ENCODE assay signal across 8 mouse cellular contexts in genomic region chr17:24648731-24649377, GRCm38 (mm10). TPM values are rescaled to one million over a fixed set of nuclear protein-coding genes. Genes with fewer than 3 reads are reported as not detected.
A peak's percentile ranks its signal among the peaks of the same experiment; 100 is the strongest.
DNase-seq lines count a peak whose midpoint lies in the region; ATAC-seq and TF ChIP-seq lines count a peak whose summit lies in the region.

No protein-coding gene starts in this region.

- H3K4me1 ChIP-seq in testis, adult 2 months (ENCODE audit: control insufficient read depth, insufficient read depth, low read length) = peaks cover 17% of the 10 kb centered on the region
- H3K4me1 ChIP-seq in liver, embryonic 12.5 days = peaks cover 42% of the 10 kb centered on the region

- TF ChIP-seq CTCF in testis, adult 2 months (IDR thresholded peaks at IDR 0.05; ENCODE audit: control insufficient read depth, insufficient read depth, insufficient replicate concordance, low read depth, low read length) = no peak

- peak overlapping the region; percentile 80 for H3K4me2 ChIP-seq in liver, embryonic 12.5 days

- H3K27me3 ChIP-seq in testis, adult 2 months (ENCODE audit: control insufficient read depth, insufficient read depth, low read length) = no peaks in the 10 kb centered on the region
- peaks cover 64% of the 10 kb centered on the region for H3K27me3 ChIP-seq in liver, embryonic 12.5 days (replicated peaks)

- no peak overlapping the region for H3K9ac ChIP-seq in liver, embryonic 12.5 days

- no peak for ATAC-seq in liver, embryonic 12.5 days

- 65% methylated on average over 10 of the region's 10 CpGs for WGBS in liver, embryonic 12.5 days (ENCODE audit: insufficient replicate concordance)

- peak; percentile 64 for DNase-seq in cerebellum, adult 9-10 months
- no peak for DNase-seq in cerebellum, adult 11 months
- no peak for DNase-seq in testis, postnatal 14 days (ENCODE audit: low spot score)
- no peak for DNase-seq in retina, embryonic 14.5 days (ENCODE audit: low spot score)
- DNase-seq in layer of hippocampus, adult 11-12 months (ENCODE audit: low spot score) = no peak
- DNase-seq in urinary bladder, postnatal 25 days (ENCODE audit: low spot score) = no peak

- TF ChIP-seq POLR2A in testis, adult 2 months (IDR thresholded peaks at IDR 0.05; ENCODE audit: control insufficient read depth, low read depth, low read length) = no peak

- no peaks in the 10 kb centered on the region for H3K36me3 ChIP-seq in testis, adult 2 months (ENCODE audit: control insufficient read depth, insufficient read depth, low read length)
- H3K36me3 ChIP-seq in liver, embryonic 12.5 days = no peaks in the 10 kb centered on the region

- peak overlapping the region; percentile 1; the same call in 1 of the 2 replicates for H3K4me3 ChIP-seq in testis, adult 2 months (ENCODE audit: control insufficient read depth, low read depth, low read length)
- H3K4me3 ChIP-seq in liver, embryonic 12.5 days = no peak overlapping the region

- no peak overlapping the region for H3K27ac ChIP-seq in testis, adult 2 months (ENCODE audit: control insufficient read depth, insufficient read depth, low read depth, low read length)
- H3K27ac ChIP-seq in liver, embryonic 12.5 days = no peak overlapping the region

- no peaks in the 10 kb centered on the region for H3K9me3 ChIP-seq in liver, embryonic 12.5 days (replicated peaks)

RNA-seq across cellular contexts. Expression of gene Slc9a3r2, which starts 1.3 kb away (rescaled TPM):
- polyA plus RNA-seq in testis, adult 2 months (2012; rRNA removed) = 3.3 and 3.9 TPM in 2 replicates
- polyA plus RNA-seq in liver, embryonic 12.5 days (2016; fragmentation: Nextera tagmentation; extraction: Ambion mirVana) = 14.6 and 15.2 TPM in 2 replicates

RNA-seq across cellular contexts. Expression of gene Npw, which starts 9.4 kb away (rescaled TPM):
- 0.19 TPM in 1 of 2 replicates, not detected in the other for polyA plus RNA-seq in testis, adult 2 months (2012; rRNA removed)
- 0.33 TPM in 1 of 2 replicates, not detected in the other for polyA plus RNA-seq in liver, embryonic 12.5 days (2016; fragmentation: Nextera tagmentation; extraction: Ambion mirVana)

RNA-seq across cellular contexts. Expression of gene Nthl1, which starts 16.4 kb away (rescaled TPM):
- polyA plus RNA-seq in testis, adult 2 months (2012; rRNA removed) = 3.2 and 3.7 TPM in 2 replicates
- 11.3 and 12.4 TPM in 2 replicates for polyA plus RNA-seq in liver, embryonic 12.5 days (2016; fragmentation: Nextera tagmentation; extraction: Ambion mirVana)

RNA-seq across cellular contexts. Expression of gene Tsc2, which starts 16.4 kb away (rescaled TPM):
- polyA plus RNA-seq in testis, adult 2 months (2012; rRNA removed) = 37.8 and 41.6 TPM in 2 replicates
- 30.8 and 35.0 TPM in 2 replicates for polyA plus RNA-seq in liver, embryonic 12.5 days (2016; fragmentation: Nextera tagmentation; extraction: Ambion mirVana)

RNA-seq across cellular contexts. Expression of gene Zfp598, which starts 20.6 kb away (rescaled TPM):
- 45.4 and 50.0 TPM in 2 replicates for polyA plus RNA-seq in testis, adult 2 months (2012; rRNA removed)
- polyA plus RNA-seq in liver, embryonic 12.5 days (2016; fragmentation: Nextera tagmentation; extraction: Ambion mirVana) = 19.7 and 20.4 TPM in 2 replicates
